In the genomic region with DNA sequence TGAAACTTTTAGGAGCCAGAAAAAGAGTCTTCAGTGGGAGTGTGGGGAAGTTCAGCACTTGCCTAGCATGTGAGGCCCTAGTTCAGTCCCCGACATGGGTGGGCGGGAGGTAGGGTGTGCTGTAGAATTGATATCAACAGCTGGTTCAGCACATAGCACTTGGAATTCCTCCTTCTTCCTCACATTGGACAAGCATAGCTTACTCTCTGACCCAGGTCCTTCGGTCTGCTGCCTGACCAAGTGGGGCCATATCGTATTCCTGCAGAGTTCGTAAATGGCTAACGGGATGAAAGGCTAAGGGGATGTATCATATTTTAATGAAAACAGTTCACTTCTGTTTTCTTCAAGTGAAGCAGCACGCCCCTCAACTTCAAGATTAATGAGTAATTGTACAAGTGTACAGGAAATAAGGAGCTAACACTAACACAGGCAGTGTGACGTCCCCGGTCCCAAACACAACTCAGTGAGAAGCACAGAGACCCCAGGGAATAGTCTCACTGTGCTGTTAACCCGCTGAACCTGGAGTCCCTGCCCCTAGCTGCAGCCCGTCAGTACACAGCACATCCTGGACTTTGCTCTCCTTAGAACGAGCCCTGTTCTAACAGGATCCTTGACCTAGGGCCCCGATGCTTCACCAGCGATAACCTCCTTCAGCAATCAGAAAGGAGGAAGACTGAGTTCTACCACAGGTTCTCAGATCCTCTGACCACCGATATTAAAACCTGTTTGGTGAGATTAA, we compare ENCODE assay signal across 8 mouse cellular contexts. TPM values are rescaled to one million over a fixed set of nuclear protein-coding genes. Genes with fewer than 3 reads are reported as not detected.
DNase-seq lines count a peak whose midpoint lies in the region; ATAC-seq and TF ChIP-seq lines count a peak whose summit lies in the region.

No protein-coding gene starts in this region.

- no peak overlapping the region for H3K4me2 ChIP-seq in forebrain, embryonic 14.5 days (ENCODE audit: low read length)
- H3K4me2 ChIP-seq in forebrain, embryonic 16.5 days (ENCODE audit: low read length): no peak overlapping the region
- H3K4me2 ChIP-seq in intestine, embryonic 14.5 days (ENCODE audit: low read length): no peak overlapping the region

- H3K4me3 ChIP-seq in forebrain, embryonic 14.5 days (ENCODE audit: low read depth, low read length): no peak overlapping the region
- H3K4me3 ChIP-seq in forebrain, embryonic 16.5 days (replicated peaks; ENCODE audit: low read length): no peak overlapping the region
- H3K4me3 ChIP-seq in liver, adult 2 months (ENCODE audit: insufficient read depth, low read depth, low read length): no peak overlapping the region
- H3K4me3 ChIP-seq in intestine, embryonic 14.5 days (ENCODE audit: low read depth, low read length): no peak overlapping the region

- no peak for ATAC-seq in forebrain, embryonic 14.5 days
- ATAC-seq in forebrain, embryonic 16.5 days: no peak
- peak; percentile 38; the same call in 1 of the 2 replicates for ATAC-seq in intestine, embryonic 14.5 days (replicated peaks; ENCODE audit: low FRiP score, low TSS enrichment, low read depth)
- ATAC-seq in megakaryocyte-erythroid progenitor cell, adult 5-6 weeks (replicated peaks; ENCODE audit: low FRiP score, low TSS enrichment, poor library complexity, severe bottlenecking): peak; percentile 35
- no peak for ATAC-seq in frontal cortex, adult (ENCODE audit: low TSS enrichment)

- H3K27me3 ChIP-seq in forebrain, embryonic 14.5 days (replicated peaks; ENCODE audit: control insufficient read depth, insufficient read depth, low read length): no peaks in the 10 kb centered on the region
- no peaks in the 10 kb centered on the region for H3K27me3 ChIP-seq in forebrain, embryonic 16.5 days (replicated peaks; ENCODE audit: control insufficient read depth, insufficient read depth, low read length)
- H3K27me3 ChIP-seq in liver, adult 2 months (ENCODE audit: control insufficient read depth, insufficient read depth, low read length): no peaks in the 10 kb centered on the region
- no peaks in the 10 kb centered on the region for H3K27me3 ChIP-seq in intestine, embryonic 14.5 days (replicated peaks; ENCODE audit: control insufficient read depth, insufficient read depth, low read length)

- no peaks in the 10 kb centered on the region for H3K9me3 ChIP-seq in forebrain, embryonic 14.5 days (replicated peaks; ENCODE audit: control insufficient read depth, low read length)
- H3K9me3 ChIP-seq in forebrain, embryonic 16.5 days (ENCODE audit: control insufficient read depth, low read length): no peaks in the 10 kb centered on the region
- H3K9me3 ChIP-seq in intestine, embryonic 14.5 days (ENCODE audit: control insufficient read depth, low read length): no peaks in the 10 kb centered on the region

- WGBS in forebrain, embryonic 14.5 days: 83% methylated on average over 15 of the region's 15 CpGs
- WGBS in forebrain, embryonic 16.5 days: 83% methylated on average over 15 of the region's 15 CpGs
- WGBS in liver, adult 2 months: 50% methylated on average over 15 of the region's 15 CpGs
- WGBS in intestine, embryonic 14.5 days: 67% methylated on average over 15 of the region's 15 CpGs

- DNase-seq in forebrain, embryonic 14.5 days (ENCODE audit: low spot score): no peak
- DNase-seq in liver, adult 2 months (ENCODE audit: extremely low read depth, low read depth, low spot score): peak; percentile 67
- no peak for DNase-seq in liver
- no peak for DNase-seq in intestine, embryonic 14.5 days (ENCODE audit: low spot score)
- no peak for DNase-seq in T-cell, adult 2 months (ENCODE audit: low spot score)

- no peak for TF ChIP-seq CTCF in liver, adult 2 months (IDR thresholded peaks at IDR 0.05; ENCODE audit: low read depth, low read length)

- H3K36me3 ChIP-seq in forebrain, embryonic 14.5 days (ENCODE audit: control insufficient read depth, insufficient read depth, low read length): no peaks in the 10 kb centered on the region
- no peaks in the 10 kb centered on the region for H3K36me3 ChIP-seq in forebrain, embryonic 16.5 days (ENCODE audit: control insufficient read depth, insufficient read depth)
- H3K36me3 ChIP-seq in liver, adult 2 months (ENCODE audit: control insufficient read depth, insufficient read depth, low read length): peaks cover 8% of the 10 kb centered on the region; the same call in 1 of the 2 replicates
- no peaks in the 10 kb centered on the region; the same call in 1 of the 2 replicates for H3K36me3 ChIP-seq in intestine, embryonic 14.5 days (ENCODE audit: control insufficient read depth, insufficient read depth, low read length)

- 0 out of 2 replicates have a peak overlapping the region, but pooled peaks have one; percentile 17 for H3K27ac ChIP-seq in forebrain, embryonic 14.5 days (ENCODE audit: low read depth, low read length)
- H3K27ac ChIP-seq in forebrain, embryonic 16.5 days (ENCODE audit: low read length): no peak overlapping the region
- peak overlapping the region; percentile 81 for H3K27ac ChIP-seq in liver, adult 2 months (replicated peaks; ENCODE audit: insufficient read depth, low read depth, low read length)
- 0 out of 2 replicates have a peak overlapping the region, but pooled peaks have one; percentile 2 for H3K27ac ChIP-seq in intestine, embryonic 14.5 days (ENCODE audit: low read depth)

- H3K79me2 ChIP-seq in liver, adult 2 months (ENCODE audit: control insufficient read depth, insufficient read depth, low read length): peaks cover 12% of the 10 kb centered on the region; the same call in 1 of the 2 replicates

- no peak for TF ChIP-seq POLR2A in liver, adult 2 months (IDR thresholded peaks at IDR 0.05; ENCODE audit: extremely low read depth, insufficient read depth, low read length)

- H3K4me1 ChIP-seq in forebrain, embryonic 14.5 days (ENCODE audit: control insufficient read depth, insufficient read depth, low read length): 0 out of 2 replicates have a peak, but pooled peaks cover 7% of the 10 kb centered on the region
- H3K4me1 ChIP-seq in forebrain, embryonic 16.5 days (replicated peaks; ENCODE audit: control insufficient read depth, insufficient read depth, low read length): peaks cover 9% of the 10 kb centered on the region
- H3K4me1 ChIP-seq in liver, adult 2 months (ENCODE audit: control insufficient read depth, insufficient read depth, low read length): peaks cover 50% of the 10 kb centered on the region
- H3K4me1 ChIP-seq in intestine, embryonic 14.5 days (replicated peaks; ENCODE audit: control insufficient read depth, insufficient read depth, low read length): peaks cover 10% of the 10 kb centered on the region

- H3K9ac ChIP-seq in forebrain, embryonic 14.5 days (ENCODE audit: low read length): no peak overlapping the region
- no peak overlapping the region for H3K9ac ChIP-seq in forebrain, embryonic 16.5 days (replicated peaks; ENCODE audit: low read depth, low read length)
- H3K9ac ChIP-seq in liver, adult 2 months (ENCODE audit: low read depth, low read length): peak overlapping the region; percentile 14; the same call in 1 of the 2 replicates
- H3K9ac ChIP-seq in intestine, embryonic 14.5 days (ENCODE audit: low read length): no peak overlapping the region

RNA-seq across cellular contexts. Expression of a gene that starts 18.6 kb away (rescaled TPM):
- 166 and 186 TPM in 2 replicates for polyA plus RNA-seq in forebrain, embryonic 14.5 days (2014; fragmentation: Nextera tagmentation; extraction: Ambion mirVana)
- 142 and 150 TPM in 2 replicates for polyA plus RNA-seq in forebrain, embryonic 16.5 days (2015; fragmentation: Nextera tagmentation; extraction: Ambion mirVana)
- 97.4 and 99.6 TPM in 2 replicates for total RNA-seq in liver, adult 2 months (2014; rRNA removed)
- polyA plus RNA-seq in liver, adult 2 months (2012; rRNA removed): 46.0 and 56.3 TPM in 2 replicates
- 248 and 249 TPM in 2 replicates for polyA plus RNA-seq in intestine, embryonic 14.5 days (2014; fragmentation: Nextera tagmentation; extraction: Ambion mirVana)
- 242 and 387 TPM in 2 replicates for total RNA-seq in megakaryocyte-erythroid progenitor cell, adult 5-6 weeks (2014; fragmentation: Nextera tagmentation)
- total RNA-seq in megakaryocyte-erythroid progenitor cell, adult 5-6 weeks (2017): 375 and 422 TPM in 2 replicates

RNA-seq across cellular contexts. Expression of a gene that starts 18.7 kb away (rescaled TPM):
- polyA plus RNA-seq in forebrain, embryonic 14.5 days (2014; fragmentation: Nextera tagmentation; extraction: Ambion mirVana): 237 and 245 TPM in 2 replicates
- 250 and 252 TPM in 2 replicates for polyA plus RNA-seq in forebrain, embryonic 16.5 days (2015; fragmentation: Nextera tagmentation; extraction: Ambion mirVana)
- total RNA-seq in liver, adult 2 months (2014; rRNA removed): 140 and 151 TPM in 2 replicates
- 209 and 210 TPM in 2 replicates for polyA plus RNA-seq in liver, adult 2 months (2012; rRNA removed)
- 414 and 436 TPM in 2 replicates for polyA plus RNA-seq in intestine, embryonic 14.5 days (2014; fragmentation: Nextera tagmentation; extraction: Ambion mirVana)
- 467 and 537 TPM in 2 replicates for total RNA-seq in megakaryocyte-erythroid progenitor cell, adult 5-6 weeks (2014; fragmentation: Nextera tagmentation)
- 474 and 558 TPM in 2 replicates for total RNA-seq in megakaryocyte-erythroid progenitor cell, adult 5-6 weeks (2017)

RNA-seq across cellular contexts. Expression of a gene that starts 30.6 kb away (rescaled TPM):
- 33.4 and 38.7 TPM in 2 replicates for polyA plus RNA-seq in forebrain, embryonic 14.5 days (2014; fragmentation: Nextera tagmentation; extraction: Ambion mirVana)
- polyA plus RNA-seq in forebrain, embryonic 16.5 days (2015; fragmentation: Nextera tagmentation; extraction: Ambion mirVana): 35.9 and 36.7 TPM in 2 replicates
- total RNA-seq in liver, adult 2 months (2014; rRNA removed): 72.4 and 99.9 TPM in 2 replicates
- polyA plus RNA-seq in liver, adult 2 months (2012; rRNA removed): 172 and 188 TPM in 2 replicates
- 75.5 and 79.8 TPM in 2 replicates for polyA plus RNA-seq in intestine, embryonic 14.5 days (2014; fragmentation: Nextera tagmentation; extraction: Ambion mirVana)
- 78.8 and 91.1 TPM in 2 replicates for total RNA-seq in megakaryocyte-erythroid progenitor cell, adult 5-6 weeks (2014; fragmentation: Nextera tagmentation)
- total RNA-seq in megakaryocyte-erythroid progenitor cell, adult 5-6 weeks (2017): 53.1 and 89.0 TPM in 2 replicates

RNA-seq across cellular contexts. Expression of a gene that starts 45.1 kb away (rescaled TPM):
- 4.7 TPM in 2 replicates for polyA plus RNA-seq in forebrain, embryonic 14.5 days (2014; fragmentation: Nextera tagmentation; extraction: Ambion mirVana)
- polyA plus RNA-seq in forebrain, embryonic 16.5 days (2015; fragmentation: Nextera tagmentation; extraction: Ambion mirVana): 3.3 and 4.5 TPM in 2 replicates
- total RNA-seq in liver, adult 2 months (2014; rRNA removed): 16.7 and 19.7 TPM in 2 replicates
- 17.3 and 17.8 TPM in 2 replicates for polyA plus RNA-seq in liver, adult 2 months (2012; rRNA removed)
- 11.7 and 14.1 TPM in 2 replicates for polyA plus RNA-seq in intestine, embryonic 14.5 days (2014; fragmentation: Nextera tagmentation; extraction: Ambion mirVana)
- total RNA-seq in megakaryocyte-erythroid progenitor cell, adult 5-6 weeks (2014; fragmentation: Nextera tagmentation): 65.4 and 76.0 TPM in 2 replicates
- total RNA-seq in megakaryocyte-erythroid progenitor cell, adult 5-6 weeks (2017): 189 and 237 TPM in 2 replicates

RNA-seq across cellular contexts. Expression of a gene that starts 47.8 kb away (rescaled TPM):
- 722 and 848 TPM in 2 replicates for polyA plus RNA-seq in forebrain, embryonic 14.5 days (2014; fragmentation: Nextera tagmentation; extraction: Ambion mirVana)
- 614 and 641 TPM in 2 replicates for polyA plus RNA-seq in forebrain, embryonic 16.5 days (2015; fragmentation: Nextera tagmentation; extraction: Ambion mirVana)
- 125 and 140 TPM in 2 replicates for total RNA-seq in liver, adult 2 months (2014; rRNA removed)
- 203 and 216 TPM in 2 replicates for polyA plus RNA-seq in liver, adult 2 months (2012; rRNA removed)
- 440 and 466 TPM in 2 replicates for polyA plus RNA-seq in intestine, embryonic 14.5 days (2014; fragmentation: Nextera tagmentation; extraction: Ambion mirVana)
- total RNA-seq in megakaryocyte-erythroid progenitor cell, adult 5-6 weeks (2014; fragmentation: Nextera tagmentation): 110 and 141 TPM in 2 replicates
- 66.5 and 83.5 TPM in 2 replicates for total RNA-seq in megakaryocyte-erythroid progenitor cell, adult 5-6 weeks (2017)

Comparison
In these comparisons a context has a peak if more than half of its experiments do, and no peak if none do; other contexts are left out.
1. ATAC-seq: peak in intestine, embryonic 14.5 days (single experiment) and megakaryocyte-erythroid progenitor cell, adult 5-6 weeks (single experiment); none in forebrain, embryonic 14.5 days (single experiment), forebrain, embryonic 16.5 days (single experiment) and frontal cortex, adult (single experiment).